In genomic region chr9:40390904-40391303, GRCm38 (mm10) we compare ENCODE assay signal across 9 mouse cellular contexts.
A peak's percentile ranks its signal among the peaks of the same experiment; 100 is the strongest.
DNase-seq lines count a peak whose midpoint lies in the region; ATAC-seq and TF ChIP-seq lines count a peak whose summit lies in the region.
"Had no signal": no experiment of that assay in that cellular context is flagged by ENCODE, and none has a peak within 500 bp of the region (broad histone marks: within the 10 kb centered on the region; RNA-seq: fewer than 3 reads in every experiment).

No protein-coding gene starts in this region.

- WGBS in thymus, adult 2 months, result 57% methylated on average over 8 of the region's 8 CpGs

- no peaks in the 10 kb centered on the region for H3K36me3 ChIP-seq in thymus, adult 2 months (ENCODE audit: control insufficient read depth, insufficient read depth, low read length)
- H3K36me3 ChIP-seq: lung, embryonic 15.5 days had no signal

- peaks cover 2% of the 10 kb centered on the region; the same call in 1 of the 2 replicates for H3K4me1 ChIP-seq in thymus, adult 2 months (replicated peaks; ENCODE audit: control insufficient read depth, insufficient read depth, low read length)

- DNase-seq in layer of hippocampus, adult 11-12 months (ENCODE audit: low spot score), result peak; percentile 59
- DNase-seq in layer of hippocampus, adult 9-10 months (ENCODE audit: low spot score), result no peak
- DNase-seq in Muller cell, postnatal 12 days (ENCODE audit: inconsistent ontology term), result peak; percentile 73
- peak; percentile 62 to 74 for DNase-seq in cerebellum, postnatal 10 days
- DNase-seq in induced T-regulatory cell, adult 2 months (ENCODE audit: low read depth), result peak; percentile 43
- DNase-seq in thymus, adult 2 months, result no peak
- DNase-seq in urinary bladder, adult 18-20 months (ENCODE audit: low spot score in 2 of 2), result no peak

- H3K27me3 ChIP-seq in thymus, adult 2 months (ENCODE audit: control insufficient read depth, insufficient read depth, low read length), result no peaks in the 10 kb centered on the region
- H3K27me3 ChIP-seq: lung, embryonic 15.5 days had no signal

- TF ChIP-seq POLR2A in thymus, adult 2 months (IDR thresholded peaks at IDR 0.05; ENCODE audit: control insufficient read depth, extremely low read depth, insufficient read depth, low read length, poor library complexity), result no peak

- H3K27ac ChIP-seq in thymus, adult 2 months (ENCODE audit: control insufficient read depth, insufficient read depth, low read length), result no peak overlapping the region
- H3K27ac ChIP-seq: lung, embryonic 15.5 days had no signal

- ATAC-seq in megakaryocyte, adult 5-6 weeks (ENCODE audit: poor library complexity, severe bottlenecking), result 0 out of 2 replicates have a peak, but pooled peaks have one; percentile 21

- no peak for TF ChIP-seq CTCF in thymus, adult 2 months (IDR thresholded peaks at IDR 0.05; ENCODE audit: borderline replicate concordance, control insufficient read depth, extremely low read depth, insufficient read depth, low read length, poor library complexity)

- no peak overlapping the region; the same call in 1 of the 2 replicates for H3K4me3 ChIP-seq in thymus, adult 2 months (ENCODE audit: control insufficient read depth, insufficient read depth, low read length)
- H3K4me3 ChIP-seq: lung, embryonic 15.5 days had no signal

Comparison
In these comparisons a context has a peak if more than half of its experiments do, and no peak if none do; other contexts are left out.
1. DNase-seq: peak in layer of hippocampus, adult 11-12 months (single experiment), Muller cell, postnatal 12 days (single experiment), cerebellum, postnatal 10 days (2 of 2) and induced T-regulatory cell, adult 2 months (single experiment); none in layer of hippocampus, adult 9-10 months (single experiment), thymus, adult 2 months (single experiment) and urinary bladder, adult 18-20 months (0 of 2).